Mouse (Mus musculus) thymus, postnatal 25 days (tissue): Measurements from ENCODE around the gene Prap1.

Experiments
- DNase-seq: peaks from one replicate; pipeline ENCODE4 v3.0.0; 2022

The Prap1 gene

DNA sequence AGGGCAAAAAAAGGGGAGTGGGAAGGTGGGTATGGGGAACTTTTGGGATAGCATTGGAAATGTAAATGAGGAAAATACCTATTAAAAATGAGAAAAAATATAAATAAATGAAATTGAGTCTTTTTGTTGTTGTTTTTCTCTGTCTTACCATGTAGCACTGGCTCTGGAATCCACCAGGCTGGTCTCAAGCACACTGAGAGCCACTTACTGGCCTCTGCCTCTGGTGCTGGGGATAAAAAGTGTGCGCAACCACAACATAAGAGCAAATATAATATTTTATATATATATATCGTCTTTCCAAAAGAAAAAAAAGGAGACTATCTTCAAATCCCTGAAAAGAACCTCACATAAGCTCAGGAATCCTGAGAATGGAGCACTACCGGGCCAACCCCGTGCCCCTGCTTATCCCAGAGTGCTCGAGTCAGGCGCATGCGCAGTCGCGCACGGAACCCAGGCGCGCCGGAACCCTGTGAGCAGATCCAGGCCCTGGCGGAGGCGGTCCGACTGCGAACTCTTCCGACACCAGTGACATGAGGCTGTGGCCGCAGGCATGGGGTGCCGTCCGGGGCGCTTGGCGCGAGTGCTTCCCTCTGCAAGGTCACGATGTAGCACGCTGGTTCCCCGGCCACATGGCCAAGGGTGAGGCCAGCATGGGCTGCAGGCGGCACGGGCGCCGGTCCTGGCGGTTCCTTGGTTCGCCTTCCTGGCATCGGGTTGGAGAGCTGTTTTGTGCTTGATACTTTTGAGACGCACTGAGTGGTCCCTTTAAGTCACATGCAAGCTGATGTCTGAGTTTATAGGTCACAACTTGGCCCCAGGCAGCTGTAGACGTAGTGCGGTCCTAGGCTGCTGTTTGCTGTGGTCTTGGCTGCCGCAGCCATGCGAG is 44.2 kb downstream of the Prap1 start, which contains the start of gene Mtg1:
TSS of gene Mtg1 (plus strand) at position 430 of the 886 bp plus-strand sequence.
- DNase-seq: peak; percentile 97

DNA sequence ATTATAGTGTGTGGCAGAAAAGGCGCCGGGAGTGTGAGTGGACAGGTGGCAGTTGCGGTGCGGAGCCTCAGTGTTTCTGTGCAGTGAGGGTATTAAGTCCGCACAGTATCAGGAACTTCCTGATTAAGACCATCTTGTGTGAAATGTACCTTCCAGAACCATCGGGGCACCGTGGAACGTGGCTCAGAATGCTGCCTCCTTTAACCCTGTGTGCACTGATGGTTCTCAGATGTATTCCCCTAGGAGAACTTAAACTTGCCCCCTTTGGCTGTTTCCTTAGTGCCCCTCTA is 44.8 kb downstream of the Prap1 start:
- no peak for DNase-seq

- peak; percentile 70 for DNase-seq
These were observed 48.2 kb downstream of the Prap1 start for GRCm38 (mm10) chr7:140141350-140141749.

DNA sequence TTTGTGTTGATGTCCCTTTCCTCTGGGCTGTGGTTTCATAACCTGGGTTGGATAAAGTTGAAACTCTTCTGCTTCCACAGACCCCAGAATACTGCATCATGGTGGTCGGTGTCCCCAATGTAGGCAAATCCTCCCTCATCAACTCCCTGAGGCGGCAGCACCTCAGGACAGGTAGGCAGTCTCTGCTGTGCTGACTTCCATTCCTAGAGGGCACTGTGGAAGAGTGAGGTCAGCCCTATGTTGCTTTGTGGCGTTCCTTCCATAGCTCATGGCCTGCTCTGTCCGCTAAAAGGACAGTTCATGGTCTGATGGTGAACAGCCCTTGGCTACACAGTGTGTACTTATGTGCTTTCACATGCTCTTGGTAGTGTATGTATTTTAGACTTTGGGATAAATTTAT is 51.4 kb downstream of the Prap1 start:
- no peak for DNase-seq
